Mouse (Mus musculus) embryonic facial prominence, embryonic 12.5 days (tissue): ENCODE results near the gene Hmmr. TPM values are rescaled to one million over a fixed set of nuclear protein-coding genes. Genes with fewer than 3 reads are reported as not detected.
"Not testable (repeated sequence)": the region's sequence is repeated elsewhere in the genome, so short reads cannot be mapped to it uniquely, and the experiment has no call there.

Experiments
- ATAC-seq: fragments of 200-750 bp; cut with Nextera tagmentation; 2 replicates; pipeline ENCODE4 v1.8.0; 2017; ENCODE audit not compliant: insufficient number of reproducible peaks, insufficient read depth, low FRiP score, low TSS enrichment
- H3K27ac ChIP-seq: fragments of 300-500 bp; sonication (generic); 2 replicates; pipeline ENCODE4 v1.5.1; 2016; ENCODE audit warnings: mild to moderate bottlenecking
- H3K27me3 ChIP-seq: fragments of 300-500 bp; sonication (generic); 2 replicates; pipeline ENCODE4 v1.6.1; 2016; ENCODE audit warnings: mild to moderate bottlenecking, moderate library complexity
- H3K36me3 ChIP-seq: fragments of 300-500 bp; sonication (generic); 2 replicates; pipeline ENCODE4 v1.6.1; 2016; ENCODE audit warnings: mild to moderate bottlenecking
- H3K4me1 ChIP-seq: fragments of 300-500 bp; sonication (generic); 2 replicates; pipeline ENCODE4 v1.6.1; 2016
- H3K4me2 ChIP-seq: fragments of 300-500 bp; sonication (generic); replicated peaks from 2 replicates; pipeline ENCODE4 v1.6.1; 2016; ENCODE audit warnings: mild to moderate bottlenecking, moderate library complexity
- H3K4me3 ChIP-seq: fragments of 300-500 bp; sonication (generic); 2 replicates; pipeline ENCODE4 v1.5.1; 2016; ENCODE audit warnings: mild to moderate bottlenecking
- H3K9ac ChIP-seq: fragments of 300-500 bp; sonication (generic); 2 replicates; pipeline ENCODE4 v1.6.1; 2016; ENCODE audit warnings: mild to moderate bottlenecking, moderate library complexity
- H3K9me3 ChIP-seq: fragments of 300-500 bp; sonication (generic); 2 replicates; pipeline ENCODE4 v1.6.1; 2016; ENCODE audit warnings: mild to moderate bottlenecking, moderate library complexity
- WGBS: fragments of 180-500 bp; shearing (Covaris S2); methylation state at CpG from one replicate; pipeline ENCODE4 v1.1.7; 2016; 5-methylcytosine and 5-hydroxymethylcytosine counted together
- polyA plus RNA-seq: library from polyadenylated mRNA; unstranded; fragments of >200 nt; fragmentation: Nextera tagmentation; extraction: Ambion mirVana; gene quantifications from 2 replicates; pipeline ENCODE4 v1.2.1, GENCODE M21; 2016

Gene Hmmr
- polyA plus RNA-seq, 1 experiment from 2014 or later, result 54.9 TPM

DNA sequence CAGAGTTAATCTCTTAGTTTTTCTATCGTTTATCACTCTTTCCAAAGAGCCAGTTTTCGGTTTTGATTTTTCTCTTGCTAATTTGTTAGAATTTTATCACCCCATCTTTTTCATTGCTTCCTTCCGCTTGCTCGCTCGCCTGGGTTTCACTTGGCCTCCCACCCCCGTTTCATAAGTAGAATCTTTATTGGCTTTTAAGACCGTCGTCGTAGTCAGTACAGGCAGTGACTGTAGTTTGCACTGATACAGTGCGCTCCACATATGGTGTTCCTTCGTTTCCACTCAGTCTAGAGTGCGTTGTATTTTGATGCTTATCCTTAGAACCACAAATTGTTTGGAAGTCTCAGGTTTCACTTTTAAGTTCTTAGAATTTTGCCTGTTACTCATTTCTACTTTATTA, 13.1 kb upstream of the Hmmr start:
- H3K9me3 ChIP-seq, result no peaks in the 10 kb centered on the region
- H3K9ac ChIP-seq, result no peak overlapping the region
- WGBS, result 82% methylated on average over 12 of the region's 12 CpGs
- ATAC-seq, result no peak
- H3K27ac ChIP-seq, result no peak overlapping the region
- no peak overlapping the region for H3K4me3 ChIP-seq
- H3K4me2 ChIP-seq, result no peak overlapping the region
- H3K27me3 ChIP-seq, result no peaks in the 10 kb centered on the region
- peaks cover 7% of the 10 kb centered on the region for H3K36me3 ChIP-seq
- H3K4me1 ChIP-seq, result no peaks in the 10 kb centered on the region

GRCm38 (mm10) chr11:40744348-40744747, 11.1 kb upstream of the Hmmr start:
- WGBS, result 84% methylated on average over 3 of the region's 3 CpGs
- Histone ChIP-seq H3K4me1 (no peaks in the 10 kb centered on the region), H3K9ac (no peak overlapping the region), H3K9me3 (no peaks in the 10 kb centered on the region), H3K36me3 (peaks cover 10% of the 10 kb centered on the region), H3K27ac (no peak overlapping the region), H3K4me3 (no peak overlapping the region), H3K4me2 (no peak overlapping the region), H3K27me3 (no peaks in the 10 kb centered on the region)
- no peak for ATAC-seq

DNA sequence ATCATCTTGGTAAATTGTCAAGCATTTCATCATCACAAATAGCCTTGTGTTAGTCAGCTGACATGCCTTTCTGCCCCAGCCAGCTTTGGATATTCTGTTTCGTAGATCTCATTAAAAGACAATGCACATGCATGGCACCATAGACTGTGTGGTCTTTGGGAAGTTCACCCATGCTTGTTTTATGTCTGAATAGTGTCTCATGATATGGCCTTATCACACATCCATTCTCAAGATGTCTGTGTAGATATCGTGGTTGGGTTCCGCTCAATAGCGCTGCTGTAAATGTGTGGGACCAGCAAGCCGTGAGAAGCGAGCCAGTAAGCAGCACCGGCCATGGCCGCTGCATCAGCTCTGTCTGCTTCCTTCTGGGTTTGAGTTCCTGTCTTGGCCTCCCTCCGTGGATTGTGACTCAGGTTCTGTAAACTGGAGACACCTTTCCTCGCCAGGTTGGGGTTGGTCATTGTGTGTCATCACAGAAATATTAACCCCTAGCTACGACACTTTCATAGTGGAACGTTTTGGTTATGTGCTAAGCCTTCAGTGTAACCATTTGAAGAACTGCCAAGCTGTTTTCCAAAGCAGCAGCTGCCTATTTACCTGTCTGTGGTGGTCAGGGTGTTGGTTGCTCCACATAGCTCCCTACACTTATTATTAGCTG, 8.5 kb upstream of the Hmmr start:
- Histone ChIP-seq H3K27me3 (no peaks in the 10 kb centered on the region), H3K36me3 (peaks cover 29% of the 10 kb centered on the region), H3K4me2 (no peak overlapping the region), H3K9ac (no peak overlapping the region), H3K9me3 (no peaks in the 10 kb centered on the region), H3K4me3 (no peak overlapping the region), H3K4me1 (no peaks in the 10 kb centered on the region), H3K27ac (no peak overlapping the region)
- no peak for ATAC-seq
- WGBS, result 90% methylated on average over 12 of the region's 12 CpGs

DNA sequence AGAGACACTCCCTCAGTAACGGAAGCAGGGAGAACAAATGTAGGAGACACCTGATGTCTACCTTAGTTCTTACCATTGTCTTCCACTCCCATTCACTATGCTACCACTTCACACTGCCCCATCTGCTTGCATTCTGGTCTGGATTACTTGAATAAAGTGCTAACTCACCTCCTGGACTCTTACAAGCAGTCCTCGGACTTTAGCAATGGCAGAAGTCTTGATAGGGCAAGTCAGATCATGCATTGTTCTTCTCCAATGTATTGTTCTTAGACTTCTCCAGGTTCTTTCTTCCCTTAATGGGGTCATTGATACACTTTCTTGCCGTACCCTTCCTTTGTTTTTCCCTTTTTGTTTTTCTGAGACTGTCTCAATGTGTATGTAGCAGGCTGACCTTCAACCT, 4.1 kb upstream of the Hmmr start:
- Histone ChIP-seq H3K36me3 (peaks cover 33% of the 10 kb centered on the region), H3K4me2 (no peak overlapping the region), H3K9ac (no peak overlapping the region), H3K27me3 (no peaks in the 10 kb centered on the region), H3K4me1 (peaks cover 13% of the 10 kb centered on the region), H3K4me3 (no peak overlapping the region), H3K27ac (no peak overlapping the region), H3K9me3 (no peaks in the 10 kb centered on the region)
- 86% methylated on average over 3 of the region's 3 CpGs for WGBS
- ATAC-seq, result no peak

GRCm38 (mm10) chr11:40734251-40734752, 1.1 kb upstream of the Hmmr start:
- Histone ChIP-seq H3K36me3 (peaks cover 24% of the 10 kb centered on the region), H3K4me2 (peak overlapping the region; percentile 68), H3K27ac (peak overlapping the region; percentile 87), H3K4me1 (peaks cover 22% of the 10 kb centered on the region), H3K27me3 (no peaks in the 10 kb centered on the region), H3K9ac (peak overlapping the region; percentile 90), H3K4me3 (peak overlapping the region; percentile 93), H3K9me3 (no peaks in the 10 kb centered on the region)
- 5% methylated on average over 11 of the region's 11 CpGs for WGBS
- no peak for ATAC-seq

GRCm38 (mm10) chr11:40732997-40733338, 254 bp downstream of the Hmmr start:
- Histone ChIP-seq H3K4me2 (peak overlapping the region; percentile 91), H3K27ac (0 out of 2 replicates have a peak overlapping the region, but pooled peaks have one; percentile 17), H3K4me1 (peaks cover 22% of the 10 kb centered on the region), H3K4me3 (peak overlapping the region; percentile 93), H3K36me3 (peaks cover 24% of the 10 kb centered on the region), H3K9me3 (no peaks in the 10 kb centered on the region), H3K9ac (peak overlapping the region; percentile 65), H3K27me3 (no peaks in the 10 kb centered on the region)
- WGBS, result 2% methylated on average over 14 of the region's 14 CpGs
- ATAC-seq, result peak; percentile 48

DNA sequence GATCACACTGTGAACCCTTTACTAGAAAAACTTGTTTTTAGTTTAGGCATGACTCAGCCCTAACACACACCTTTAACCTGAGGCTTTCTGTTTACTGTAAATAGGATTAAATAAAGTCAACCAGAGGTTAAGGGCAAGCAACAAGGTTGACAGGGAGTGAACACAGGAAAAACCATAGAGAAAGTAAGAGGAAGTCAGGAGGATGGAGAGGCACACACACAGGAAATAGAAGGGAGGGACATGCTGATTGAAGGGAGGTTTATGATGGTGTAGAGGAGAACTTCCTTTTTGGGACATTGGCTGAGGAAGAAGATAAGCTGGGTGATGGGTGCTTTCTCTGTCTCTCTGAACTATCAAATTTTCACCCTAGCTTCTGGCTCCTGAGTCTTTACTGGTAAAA, 14.9 kb downstream of the Hmmr start:
- Histone ChIP-seq H3K4me2 (no peak overlapping the region), H3K4me1 (no peaks in the 10 kb centered on the region), H3K36me3 (peaks cover 83% of the 10 kb centered on the region), H3K4me3 (no peak overlapping the region), H3K9ac (no peak overlapping the region), H3K9me3 (no peaks in the 10 kb centered on the region), H3K27me3 (no peaks in the 10 kb centered on the region), H3K27ac (no peak overlapping the region)
- ATAC-seq, result no peak

DNA sequence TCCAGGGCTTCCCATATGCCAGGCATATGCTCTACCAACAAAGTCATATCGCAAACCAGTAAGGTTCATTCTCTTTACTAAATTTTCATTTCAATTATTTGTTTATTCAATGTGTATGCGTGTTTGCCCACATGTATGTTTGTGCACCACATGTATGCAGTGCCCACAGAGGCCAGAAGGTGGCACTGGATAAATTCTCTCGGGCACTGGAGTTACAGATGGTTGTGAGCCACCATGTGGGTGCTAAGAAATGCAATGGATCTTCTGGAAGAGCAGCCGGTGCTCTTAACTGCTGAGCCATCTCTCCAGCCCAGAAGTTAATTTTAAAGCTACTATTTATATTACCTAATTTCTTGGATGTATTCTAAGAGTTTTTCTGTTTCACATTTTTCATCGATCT, 17.7 kb downstream of the Hmmr start:
- Histone ChIP-seq H3K4me3 (no peak overlapping the region), H3K4me1 (no peaks in the 10 kb centered on the region), H3K36me3 (peaks cover 79% of the 10 kb centered on the region), H3K27me3 (no peaks in the 10 kb centered on the region), H3K9ac (no peak overlapping the region), H3K4me2 (no peak overlapping the region), H3K9me3 (no peaks in the 10 kb centered on the region), H3K27ac (no peak overlapping the region)
- WGBS, result 96% methylated on average over 5 of the region's 5 CpGs
- no peak for ATAC-seq

GRCm38 (mm10) chr11:40713858-40714257, 19.4 kb downstream of the Hmmr start:
- H3K36me3 ChIP-seq, result peaks cover 85% of the 10 kb centered on the region
- H3K27me3 ChIP-seq, result no peaks in the 10 kb centered on the region
- H3K4me2 ChIP-seq, result no peak overlapping the region
- H3K9ac ChIP-seq, result no peak overlapping the region
- no peak overlapping the region for H3K27ac ChIP-seq
- no peaks in the 10 kb centered on the region for H3K9me3 ChIP-seq
- H3K4me3 ChIP-seq, result no peak overlapping the region
- no peaks in the 10 kb centered on the region for H3K4me1 ChIP-seq
- ATAC-seq, result no peak
- WGBS, result 91% methylated on average over 8 of the region's 8 CpGs

DNA sequence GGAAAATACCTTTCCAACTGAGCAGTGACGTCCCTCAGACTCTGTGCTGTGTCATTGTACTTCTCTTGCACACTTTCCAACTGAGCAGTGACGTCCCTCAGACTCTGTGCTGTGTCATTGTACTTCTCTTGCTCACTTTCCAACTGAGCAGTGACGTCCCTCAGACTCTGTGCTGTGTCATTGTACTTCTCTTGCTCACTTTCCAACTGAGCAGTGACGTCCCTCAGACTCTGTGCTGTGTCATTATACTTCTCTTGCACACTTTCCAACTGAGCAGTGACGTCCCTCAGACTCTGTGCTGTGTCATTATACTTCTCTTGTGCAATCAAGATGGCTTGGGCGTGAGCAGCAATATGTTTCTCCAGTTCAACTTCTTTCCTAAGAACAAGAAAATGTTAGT, 23.3 kb downstream of the Hmmr start:
- H3K4me1 ChIP-seq, H3K4me3 ChIP-seq, H3K27ac ChIP-seq, H3K4me2 ChIP-seq, H3K9me3 ChIP-seq, H3K27me3 ChIP-seq, ATAC-seq, H3K9ac ChIP-seq: not testable (repeated sequence)
- 88% methylated on average over 6 of the region's 6 CpGs for WGBS
- H3K36me3 ChIP-seq, result peaks cover 83% of the 10 kb centered on the region

DNA sequence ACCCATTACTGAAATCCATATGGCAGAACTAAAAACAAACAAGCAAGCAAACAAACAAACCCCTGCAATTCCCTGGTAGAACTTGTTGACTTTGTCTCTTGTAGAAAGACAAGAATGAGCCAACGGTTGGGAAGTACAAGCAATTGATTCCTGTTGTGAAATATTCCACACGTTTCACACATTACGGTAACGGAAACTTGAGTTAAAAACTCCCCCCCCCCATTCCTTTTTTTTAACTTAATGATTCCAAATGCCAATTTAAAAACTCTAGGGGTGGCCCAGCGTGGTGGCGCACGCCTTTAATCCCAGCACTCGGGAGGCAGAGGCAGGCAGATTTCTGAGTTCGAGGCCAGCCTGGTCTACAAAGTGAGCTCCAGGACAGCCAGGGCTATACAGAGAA, 38.1 kb downstream of the Hmmr start, which contains the start of gene Mat2b:
Gene Mat2b (minus strand): TSS at position 101 of the 400 bp plus-strand sequence.
- H3K9ac ChIP-seq, result peak within 1 kb of the TSS; percentile 64
- H3K4me1 ChIP-seq, result peaks cover 14% of the 10 kb centered on the region
- H3K36me3 ChIP-seq, result no peaks in the 10 kb centered on the region
- H3K9me3 ChIP-seq, result no peaks in the 10 kb centered on the region
- no peak for ATAC-seq
- H3K27me3 ChIP-seq, result no peaks in the 10 kb centered on the region
- H3K27ac ChIP-seq, result peak within 1 kb of the TSS; percentile 95
- WGBS, result 87% methylated on average over 9 of the region's 9 CpGs
- peak within 1 kb of the TSS; percentile 91 for H3K4me3 ChIP-seq
- H3K4me2 ChIP-seq, result peak within 1 kb of the TSS; percentile 76

DNA sequence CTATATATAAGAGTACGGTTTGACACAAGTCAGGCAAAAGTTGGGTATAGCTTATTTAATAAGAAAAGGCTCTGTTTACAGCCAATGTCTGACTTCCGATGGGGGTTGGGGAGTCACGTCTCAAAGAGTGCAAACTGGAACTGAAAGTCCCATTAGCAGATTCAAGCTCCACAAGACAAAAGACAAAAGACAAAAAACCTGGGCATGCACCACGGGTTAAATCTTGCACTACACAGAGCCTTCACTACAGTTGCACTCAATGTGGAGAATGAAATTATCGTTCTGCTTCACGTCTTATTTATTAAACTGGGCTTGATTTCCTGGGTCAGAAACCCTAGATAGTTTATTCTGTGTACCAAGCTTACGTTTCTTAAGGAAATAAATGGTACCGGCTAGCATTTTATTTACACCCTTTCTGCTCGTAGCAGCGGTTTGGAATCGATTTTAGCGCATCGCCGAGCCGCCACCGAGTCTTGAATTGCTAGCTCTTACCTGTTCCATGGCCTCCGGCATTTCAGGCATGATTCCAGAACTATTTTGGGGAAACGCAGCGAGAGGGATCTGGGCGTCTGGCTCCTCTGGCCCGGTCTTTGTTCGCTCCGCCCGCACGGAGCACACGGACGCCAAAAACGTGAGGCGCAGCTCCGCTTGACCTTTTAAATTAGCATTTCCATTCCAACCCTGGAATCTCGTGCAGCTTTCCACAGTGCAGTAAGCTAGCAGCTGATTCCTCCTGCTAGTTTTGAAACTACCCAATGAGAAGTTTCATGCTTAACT, 38.7 kb downstream of the Hmmr start:
- Histone ChIP-seq H3K36me3 (no peaks in the 10 kb centered on the region), H3K4me2 (peak overlapping the region; percentile 76), H3K4me1 (peaks cover 20% of the 10 kb centered on the region), H3K27me3 (no peaks in the 10 kb centered on the region), H3K9me3 (no peaks in the 10 kb centered on the region), H3K4me3 (peak overlapping the region; percentile 91), H3K9ac (peak overlapping the region; percentile 64), H3K27ac (peak overlapping the region; percentile 95)
- under 1% methylated on average over 31 of the region's 31 CpGs for WGBS
- ATAC-seq, result peak; percentile 41; the same call in 1 of the 2 replicates
